Mouse (Mus musculus) liver, embryonic 14.5 days (tissue): ENCODE data around the gene Nup93. TPM values are rescaled to one million over a fixed set of nuclear protein-coding genes. Genes with fewer than 3 reads are reported as not detected.

Source experiments
- ATAC-seq: fragments of 200-750 bp; cut with Nextera tagmentation; 2 replicates; pipeline ENCODE4 v1.8.0; 2017; ENCODE audit warnings: moderate number of reproducible peaks, mild to moderate bottlenecking, moderate library complexity; ENCODE audit not compliant: insufficient read depth
- DNase-seq, 3 experiments: peaks; one replicate each; pipeline ENCODE4 v3.0.0-alpha.2; 2012 to 2013; ENCODE audit warnings: low read depth in 3 of 3, low spot score in 3 of 3
- H3K27ac ChIP-seq: fragments of 300-500 bp; sonication (generic); 2 replicates; pipeline ENCODE4 v1.5.1; 2014; ENCODE audit warnings: moderate library complexity, mild to moderate bottlenecking, control low read depth, inconsistent platforms
- H3K27me3 ChIP-seq: fragments of 300-500 bp; sonication (generic); 2 replicates; pipeline ENCODE4 v1.6.1; 2014; ENCODE audit warnings: mild to moderate bottlenecking, low read length, moderate library complexity; ENCODE audit not compliant: control insufficient read depth, insufficient read depth
- H3K36me3 ChIP-seq: fragments of 300-500 bp; sonication (generic); replicated peaks from 2 replicates; pipeline ENCODE4 v1.6.1; 2014; ENCODE audit warnings: low read depth; ENCODE audit not compliant: control insufficient read depth, insufficient read depth
- H3K4me1 ChIP-seq, 2 experiments: fragments of 200-500 bp in 1 of 2; fragments of 300-500 bp in 1 of 2; sonication (generic) in 1 of 2; replicated peaks; 2 replicates each; pipeline ENCODE4 v1.6.1; 2012 to 2014; ENCODE audit warnings: antibody characterized with exemption in 1 of 2, inconsistent platforms in 1 of 2, low read length in 1 of 2; ENCODE audit not compliant: control insufficient read depth in 2 of 2, insufficient read depth in 2 of 2
- H3K4me2 ChIP-seq: fragments of 300-500 bp; sonication (generic); 2 replicates; pipeline ENCODE4 v1.6.1; 2014; ENCODE audit warnings: low read depth, mild to moderate bottlenecking, control low read depth, moderate library complexity
- H3K4me3 ChIP-seq, 2 experiments: fragments of 200-500 bp in 1 of 2; fragments of 300-500 bp in 1 of 2; sonication (generic) in 1 of 2; 2 replicates each; pipeline ENCODE4 v1.5.1; 2012 to 2014; ENCODE audit warnings: low read depth in 2 of 2, low read length in 2 of 2, mild to moderate bottlenecking in 2 of 2, control low read depth in 1 of 2, inconsistent platforms in 1 of 2, moderate library complexity in 1 of 2; ENCODE audit not compliant: insufficient read depth in 1 of 2
- H3K9ac ChIP-seq: fragments of 300-500 bp; sonication (generic); replicated peaks from 2 replicates; pipeline ENCODE4 v1.6.1; 2014; ENCODE audit warnings: mild to moderate bottlenecking, control low read depth, moderate library complexity
- H3K9me3 ChIP-seq: fragments of 300-500 bp; sonication (generic); 2 replicates; pipeline ENCODE4 v1.6.1; 2016; ENCODE audit warnings: low read length, mixed read lengths; ENCODE audit not compliant: control insufficient read depth
- CTCF ChIP-seq: IDR thresholded peaks from 2 replicates; pipeline ENCODE4 v1.5.1; 2016; ENCODE audit warnings: antibody characterized with exemption, low read depth, control low read depth
- EP300 ChIP-seq: IDR thresholded peaks from 2 replicates; pipeline ENCODE4 v1.6.1; 2016; ENCODE audit warnings: antibody characterized with exemption, low read depth
- WGBS: fragments of 180-500 bp; shearing (Covaris S2); extraction: QIAGEN DNeasy Blood & Tissue Kit; methylation state at CpG from one replicate; pipeline ENCODE4 v1.1.7; 2014; ENCODE audit not compliant: insufficient replicate concordance; 5-methylcytosine and 5-hydroxymethylcytosine counted together
- polyA plus RNA-seq, 2 experiments: library from polyadenylated mRNA; depleted of rRNA in 1 of 2; stranded (reverse) in 1 of 2; unstranded in 1 of 2; fragments of >200 nt; fragmentation: Nextera tagmentation in 1 of 2; extraction: Ambion mirVana in 1 of 2; gene quantifications; 2 replicates each; pipeline versions ENCODE4 v1.2.1 to v1.2.3; 2012 to 2014

Gene Nup93
- polyA plus RNA-seq, 2 experiments = 28.2 to 38.7 TPM

- no peak for ATAC-seq
- WGBS = 74% methylated on average over 7 of the region's 7 CpGs
These were observed 19.7 kb upstream of the Nup93 start for GRCm38 (mm10) chr8:94194591-94195223.

GRCm38 (mm10) chr8:94199202-94199869, 15.0 kb upstream of the Nup93 start:
- no peaks in the 10 kb centered on the region for H3K9me3 ChIP-seq
- TF ChIP-seq CTCF = peak; percentile 85
- no peak; the same call in 1 of the 2 replicates for TF ChIP-seq EP300
- no peak overlapping the region; the same call in 1 of the 2 replicates for H3K9ac ChIP-seq
- 42% methylated on average over 10 of the region's 10 CpGs for WGBS
- H3K27me3 ChIP-seq = no peaks in the 10 kb centered on the region
- no peaks in the 10 kb centered on the region for H3K4me1 ChIP-seq
- DNase-seq = peak in 1 of 3 experiments; percentile 70
- H3K36me3 ChIP-seq = no peaks in the 10 kb centered on the region
- H3K4me3 ChIP-seq = no peak overlapping the region
- H3K4me2 ChIP-seq = no peak overlapping the region
- ATAC-seq = peak; percentile 43
- H3K27ac ChIP-seq = no peak overlapping the region

More at GRCm38 (mm10) chr8:94194591-94195223, 19.7 kb upstream of the Nup93 start:
- Histone ChIP-seq H3K4me2 (no peak overlapping the region), H3K4me3 (no peak overlapping the region), H3K27ac (no peak overlapping the region), H3K9me3 (no peaks in the 10 kb centered on the region), H3K36me3 (no peaks in the 10 kb centered on the region), H3K9ac (no peak overlapping the region), H3K27me3 (no peaks in the 10 kb centered on the region), H3K4me1 (peaks cover 15 to 16% of the 10 kb centered on the region in 2 experiments)
- TF ChIP-seq EP300 = no peak
- no peak for TF ChIP-seq CTCF
- no peak for DNase-seq

GRCm38 (mm10) chr8:94204043-94204442, 10.3 kb upstream of the Nup93 start:
- H3K9me3 ChIP-seq = no peaks in the 10 kb centered on the region
- ATAC-seq (no peak), DNase-seq (no peak)
- no peaks in the 10 kb centered on the region for H3K36me3 ChIP-seq
- TF ChIP-seq EP300 = no peak
- TF ChIP-seq CTCF = no peak
- H3K4me3 ChIP-seq = no peak overlapping the region
- H3K9ac ChIP-seq = no peak overlapping the region
- H3K27ac ChIP-seq = no peak overlapping the region
- no peaks in the 10 kb centered on the region for H3K4me1 ChIP-seq
- no peak overlapping the region for H3K4me2 ChIP-seq
- WGBS = 51% methylated on average over 3 of the region's 3 CpGs
- H3K27me3 ChIP-seq = no peaks in the 10 kb centered on the region

DNA sequence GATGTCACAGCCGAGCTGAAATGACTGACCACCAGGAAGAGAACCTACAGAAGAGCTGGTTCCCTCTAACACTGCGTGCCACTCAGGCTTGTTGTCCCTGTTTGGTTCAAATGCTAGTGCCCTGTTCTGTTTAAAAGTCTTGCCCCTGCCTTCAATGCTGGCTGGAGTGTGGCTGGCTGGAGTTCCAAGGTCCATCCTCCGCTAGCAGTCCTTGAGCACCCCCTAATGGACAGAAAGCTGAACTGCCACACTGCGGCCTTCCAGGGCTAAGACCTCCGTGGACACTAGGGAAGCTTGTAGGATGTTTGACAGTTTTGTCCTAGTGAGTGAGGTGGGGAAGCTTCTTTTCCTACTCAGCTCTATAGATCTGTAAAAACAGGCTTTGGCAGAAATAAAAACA, 8.6 kb upstream of the Nup93 start:
- peak; percentile 98 for TF ChIP-seq CTCF
- TF ChIP-seq EP300 = no peak
- no peak overlapping the region for H3K4me3 ChIP-seq
- H3K9ac ChIP-seq = no peak overlapping the region
- ATAC-seq = peak; percentile 71; the same call in 1 of the 2 replicates
- no peak overlapping the region for H3K27ac ChIP-seq
- H3K36me3 ChIP-seq = no peaks in the 10 kb centered on the region
- DNase-seq = no peak
- H3K9me3 ChIP-seq = no peaks in the 10 kb centered on the region
- no peaks in the 10 kb centered on the region for H3K27me3 ChIP-seq
- no peak overlapping the region for H3K4me2 ChIP-seq
- no peaks in the 10 kb centered on the region for H3K4me1 ChIP-seq
- 12% methylated on average over 5 of the region's 5 CpGs for WGBS

DNA sequence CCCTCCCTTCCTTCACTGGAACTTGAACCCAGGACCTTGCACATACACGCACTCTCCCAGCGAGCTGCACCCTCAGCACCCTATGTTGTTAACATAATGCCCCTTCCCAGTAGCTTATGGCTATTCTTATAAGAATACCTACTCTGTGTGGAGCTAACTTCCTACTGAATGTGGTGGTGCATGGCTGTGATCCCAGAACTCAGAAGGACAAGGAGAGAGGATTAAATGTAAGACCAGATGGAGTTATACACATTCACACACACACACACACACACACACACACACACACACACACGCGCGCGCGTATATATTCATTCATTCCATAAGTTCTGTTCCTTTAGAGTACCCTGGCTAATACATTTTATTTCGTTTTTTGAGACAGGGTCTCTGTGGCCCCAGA, 8.1 kb upstream of the Nup93 start:
- Histone ChIP-seq H3K27me3 (no peaks in the 10 kb centered on the region), H3K27ac (no peak overlapping the region), H3K9me3 (no peaks in the 10 kb centered on the region), H3K4me1 (no peaks in the 10 kb centered on the region), H3K9ac (no peak overlapping the region), H3K4me2 (no peak overlapping the region), H3K36me3 (no peaks in the 10 kb centered on the region), H3K4me3 (no peak overlapping the region)
- no peak for TF ChIP-seq CTCF
- no peak for TF ChIP-seq EP300
- DNase-seq (no peak), ATAC-seq (no peak)
- WGBS = 77% methylated on average over 8 of the region's 8 CpGs
